Mouse (Mus musculus): Measurements from ENCODE around the gene Pus1.

The Pus1 gene

DNA sequence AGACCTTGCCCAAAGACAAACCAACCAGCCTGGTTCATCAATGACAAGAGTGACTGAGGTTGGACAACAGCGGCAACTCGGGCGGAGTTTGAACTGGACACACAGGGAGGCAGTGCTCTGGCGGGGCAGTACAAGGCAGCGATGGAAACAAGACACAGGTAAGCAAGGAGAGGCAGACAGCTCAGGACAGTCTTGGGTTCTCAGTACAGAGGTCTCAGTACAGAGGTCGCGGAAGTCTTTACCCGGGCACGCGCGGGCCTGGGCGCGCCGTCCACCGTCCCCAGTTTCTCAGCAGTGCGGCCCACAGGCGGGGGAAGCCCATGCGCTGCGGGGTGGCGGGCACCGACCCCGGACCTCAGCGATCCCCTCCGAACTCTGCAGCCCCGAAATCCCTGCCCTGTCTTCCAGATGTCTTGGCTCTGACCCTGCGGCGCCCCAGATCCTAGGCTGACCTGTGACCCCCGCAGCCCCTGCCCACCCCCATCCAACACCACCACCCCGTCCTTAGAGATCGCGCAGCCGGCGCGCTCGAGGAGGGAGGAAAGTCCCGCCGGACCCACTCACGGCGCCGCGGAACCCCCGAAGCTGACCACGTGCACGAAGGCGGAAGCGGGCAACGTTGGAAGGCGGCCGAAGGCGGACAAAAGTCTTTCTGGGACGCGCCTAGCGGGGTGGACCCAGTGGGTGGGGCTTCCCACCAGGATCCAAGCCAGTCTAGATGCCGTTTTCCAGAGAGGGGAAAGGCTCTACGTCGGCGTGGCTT is at the start of gene Pus1:
TSS of gene Pus1 (minus strand) at position 662 of the 763 bp plus-strand sequence.
- peak; percentile 94 for DNase-seq (ENCODE audit: low read depth, low spot score)

DNA sequence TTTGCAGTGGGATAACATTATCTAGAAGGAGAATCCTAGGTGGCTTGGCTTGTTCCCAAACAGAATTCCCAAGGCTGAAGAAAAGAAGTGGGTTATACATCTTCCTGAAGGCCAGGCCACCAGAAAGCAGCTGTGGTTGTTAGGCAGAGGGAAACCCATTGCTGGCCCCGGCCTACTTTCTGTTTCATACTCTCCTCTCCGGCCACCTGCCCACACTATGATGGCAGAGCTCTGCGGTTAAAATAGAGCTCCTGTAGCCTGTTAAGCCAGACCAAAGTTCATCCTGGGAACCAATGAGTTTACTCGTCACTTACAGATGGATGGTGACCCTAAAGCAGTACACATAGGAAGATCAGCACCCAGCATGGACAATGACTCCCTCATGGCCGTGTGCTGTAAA is 47.1 kb upstream of the Pus1 start:
- DNase-seq (ENCODE audit: low read depth, low spot score) = no peak

DNA sequence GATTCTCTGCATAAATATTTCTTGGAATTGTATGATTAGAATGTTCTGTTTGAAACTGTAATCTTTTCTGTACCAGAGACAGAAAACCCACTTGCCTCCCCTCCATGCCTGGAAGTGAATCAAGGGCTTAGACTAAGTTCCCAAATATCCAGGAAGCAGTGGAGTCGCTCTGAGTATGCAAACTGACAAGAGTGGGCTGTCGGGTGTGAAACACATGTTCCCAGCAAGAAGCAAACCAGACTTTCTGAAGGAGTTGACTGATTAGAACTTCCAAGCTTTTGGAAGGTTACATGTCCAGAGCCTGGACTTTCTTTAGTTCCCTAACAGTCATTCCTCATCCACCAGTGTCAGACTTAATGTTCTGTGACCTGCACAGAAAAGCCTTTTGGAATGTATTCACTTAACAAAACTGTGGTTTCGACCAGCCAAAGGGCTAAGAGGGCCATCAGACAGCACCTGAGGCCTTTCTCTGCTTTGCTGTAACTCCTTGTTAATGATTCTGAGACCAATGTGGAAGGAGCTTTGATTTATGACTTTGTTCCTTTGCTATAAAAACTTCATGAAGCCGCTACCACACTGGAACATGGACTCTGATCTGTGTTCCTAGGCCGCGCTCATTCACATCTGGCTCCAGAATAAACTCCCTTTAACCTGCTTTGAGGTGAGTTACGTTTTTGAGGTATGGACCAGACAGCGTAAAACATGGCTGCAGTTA is 46.5 kb upstream of the Pus1 start:
- no peak for DNase-seq (ENCODE audit: low read depth, low spot score)

DNA sequence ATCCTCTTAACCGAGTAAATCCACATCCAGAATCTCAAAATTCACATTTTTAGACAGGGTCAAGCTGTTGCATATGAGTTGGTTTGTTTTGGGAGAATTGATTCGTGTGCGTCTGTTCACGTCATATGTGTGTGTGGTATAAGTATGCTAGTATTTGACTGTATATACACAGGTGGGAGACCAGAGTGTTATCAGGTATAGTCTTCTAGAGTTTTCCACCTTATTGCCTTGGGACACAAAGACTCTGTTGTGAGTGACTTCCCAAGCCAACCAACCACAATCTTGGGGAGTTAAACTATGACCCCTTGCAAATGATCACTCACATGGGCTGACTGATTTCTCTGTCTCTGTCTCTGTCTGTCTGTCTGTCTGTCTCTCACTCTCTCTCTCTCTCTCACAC is 44.0 kb upstream of the Pus1 start:
- DNase-seq (ENCODE audit: low read depth, low spot score) = no peak

- peak; percentile 100 for DNase-seq (ENCODE audit: low read depth, low spot score)
These were observed 29.3 kb upstream of the Pus1 start, which contains the start of gene Ulk1 for GRCm38 (mm10) chr5:110809667-110810325. Gene Ulk1 (minus strand): TSS chr5:110810097.

- DNase-seq (ENCODE audit: low read depth, low spot score) = peak; percentile 86
These were observed 28.6 kb upstream of the Pus1 start for GRCm38 (mm10) chr5:110808821-110809666.

GRCm38 (mm10) chr5:110808061-110808631 is 27.7 kb upstream of the Pus1 start:
- DNase-seq (ENCODE audit: low read depth, low spot score) = peak; percentile 93

GRCm38 (mm10) chr5:110807453-110807852 is 27.0 kb upstream of the Pus1 start:
- no peak for DNase-seq (ENCODE audit: low read depth, low spot score)

- DNase-seq (ENCODE audit: low read depth, low spot score) = peak; percentile 81
These were observed 26.2 kb upstream of the Pus1 start for GRCm38 (mm10) chr5:110806676-110807075.

DNA sequence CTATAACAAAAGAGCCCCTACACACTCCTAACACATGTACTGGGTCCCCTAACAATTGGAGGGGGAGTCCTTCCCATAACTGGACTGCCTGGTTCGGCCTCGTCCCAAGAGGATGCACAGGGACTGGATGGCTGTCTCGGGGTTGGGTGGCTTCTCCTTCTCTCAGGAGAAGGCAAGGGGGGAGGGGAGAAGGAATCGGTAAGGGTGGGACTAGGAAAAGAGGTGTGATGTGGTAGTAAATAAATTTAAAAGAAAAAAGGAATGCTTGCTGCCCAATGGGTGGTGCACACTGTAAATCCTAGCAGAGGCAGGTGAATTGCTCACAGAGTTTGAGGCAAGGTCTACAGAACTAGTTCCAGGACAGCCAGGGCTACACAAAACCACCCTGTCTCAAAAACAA is 25.7 kb upstream of the Pus1 start:
- peak; percentile 93 for DNase-seq (ENCODE audit: low read depth, low spot score)

- peak; percentile 97 for DNase-seq (ENCODE audit: low read depth, low spot score)
These were observed 23.7 kb upstream of the Pus1 start for GRCm38 (mm10) chr5:110804012-110804743.

DNA sequence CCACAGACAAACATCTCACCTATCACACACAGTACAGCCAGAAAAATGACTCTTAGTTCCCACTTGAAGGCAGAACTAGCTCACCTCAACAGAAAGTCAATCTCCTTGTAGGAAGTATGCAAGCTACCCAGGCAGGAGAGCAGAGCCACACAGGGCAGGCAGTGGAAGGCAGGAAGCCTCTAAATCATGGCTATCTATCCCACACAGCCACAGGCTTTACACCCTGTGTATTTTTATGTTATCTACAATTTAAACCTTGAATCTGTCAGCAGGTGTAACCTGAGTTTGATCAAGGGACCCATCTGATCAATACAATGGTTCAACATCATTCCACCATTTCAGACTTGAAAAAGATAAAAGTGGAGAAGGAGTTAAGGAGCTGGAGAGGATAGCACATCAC is 22.4 kb upstream of the Pus1 start:
- DNase-seq (ENCODE audit: low read depth, low spot score) = no peak

DNA sequence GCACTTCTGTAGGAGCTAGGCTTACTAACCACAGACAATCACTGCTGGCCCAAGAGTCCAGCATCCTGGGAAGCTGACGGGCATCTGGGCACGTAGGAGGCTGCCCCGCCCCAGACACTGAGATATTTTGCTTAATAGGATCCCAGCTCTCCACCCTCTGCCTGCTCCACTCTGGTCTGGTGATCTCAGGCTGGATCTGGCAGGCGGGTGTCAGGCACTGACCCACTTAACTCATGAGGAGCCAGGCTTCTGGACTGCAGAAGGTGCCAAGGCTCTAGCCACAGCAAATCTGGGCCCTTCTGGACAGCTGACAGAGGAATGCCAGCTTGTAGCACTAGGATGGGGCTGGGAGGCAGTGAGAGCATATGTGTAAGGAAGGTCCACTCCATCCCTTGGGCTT is 21.7 kb upstream of the Pus1 start:
- DNase-seq (ENCODE audit: low read depth, low spot score) = no peak

GRCm38 (mm10) chr5:110801036-110801624 is 20.7 kb upstream of the Pus1 start:
- DNase-seq (ENCODE audit: low read depth, low spot score) = no peak

DNA sequence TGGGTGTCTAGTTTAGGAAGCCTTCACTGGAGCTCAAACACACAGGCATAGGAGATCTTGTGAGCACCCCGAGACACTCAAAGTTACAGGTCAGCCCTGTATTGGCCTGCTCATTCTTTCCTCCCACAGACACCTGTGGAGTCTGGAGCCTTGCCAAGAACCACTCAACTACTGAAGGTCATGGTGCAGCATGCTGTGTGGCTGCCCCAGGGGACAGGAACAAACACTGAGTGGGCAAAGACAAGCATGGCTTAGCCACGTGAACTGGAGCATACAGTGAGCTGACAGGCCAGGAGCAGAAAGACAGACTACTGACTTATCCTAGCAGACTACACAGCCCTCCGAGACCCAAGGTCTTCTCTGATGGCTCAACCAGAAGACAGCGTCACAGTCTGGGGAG is 17.2 kb upstream of the Pus1 start:
- DNase-seq (ENCODE audit: low read depth, low spot score) = peak; percentile 72

GRCm38 (mm10) chr5:110794363-110794762 is 13.9 kb upstream of the Pus1 start:
- DNase-seq (ENCODE audit: low read depth, low spot score) = no peak

DNA sequence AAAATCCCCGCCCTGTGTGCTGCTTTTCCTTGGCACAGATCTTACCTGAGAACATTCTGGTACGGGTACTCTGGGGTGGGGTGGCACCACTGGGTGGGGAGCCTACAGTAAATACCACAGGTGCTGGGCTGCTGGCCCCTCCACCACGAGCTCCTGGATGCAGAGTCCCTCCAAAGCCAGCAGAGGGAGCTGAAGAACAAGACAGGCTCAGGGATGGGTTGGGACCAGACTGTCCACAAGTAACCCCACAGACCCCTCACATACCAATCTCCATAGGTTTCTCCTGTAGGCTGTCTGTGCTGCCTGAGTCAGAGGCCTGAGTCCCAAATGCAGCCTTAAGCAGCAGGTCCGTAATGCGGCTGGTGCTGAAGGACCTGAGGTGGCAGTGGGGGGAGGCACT is 8.2 kb upstream of the Pus1 start:
- DNase-seq (ENCODE audit: low read depth, low spot score) = peak; percentile 81

DNA sequence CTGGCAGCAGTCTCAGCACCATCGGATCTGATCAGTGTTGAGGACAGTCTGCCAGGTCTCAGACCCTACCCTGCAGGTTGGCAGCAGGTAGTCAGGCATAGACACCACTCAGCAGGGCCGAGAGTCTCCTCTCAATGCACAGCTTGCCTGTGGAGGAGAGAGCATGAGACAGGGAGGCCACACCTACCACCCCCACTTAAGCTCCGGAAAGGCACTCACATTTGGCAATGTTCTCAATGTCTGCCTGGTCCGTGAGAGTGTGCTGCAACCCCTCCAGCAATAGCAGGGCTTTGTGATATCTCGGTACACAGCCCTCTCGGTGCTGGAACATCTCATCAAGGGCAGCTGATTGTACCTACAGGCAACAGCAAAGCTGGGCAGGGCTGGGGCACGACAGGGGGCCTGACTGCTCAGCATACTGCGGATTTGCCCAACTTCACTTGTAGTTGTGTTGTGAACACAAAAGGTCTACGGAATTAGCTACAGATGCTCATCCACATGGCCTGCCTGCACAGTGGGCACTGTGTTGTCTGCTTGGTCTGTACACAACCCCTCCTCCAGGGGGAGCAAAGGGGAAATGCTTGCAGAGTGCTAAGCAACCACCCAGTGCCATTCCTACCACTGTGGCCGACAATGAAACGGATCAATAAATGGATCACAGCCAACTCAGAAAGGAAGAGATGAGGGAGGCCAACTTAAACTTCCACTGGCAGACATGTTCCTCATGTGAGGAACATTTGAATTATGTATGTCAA is 5.8 kb upstream of the Pus1 start:
- peak; percentile 66 for DNase-seq (ENCODE audit: low read depth, low spot score)

DNA sequence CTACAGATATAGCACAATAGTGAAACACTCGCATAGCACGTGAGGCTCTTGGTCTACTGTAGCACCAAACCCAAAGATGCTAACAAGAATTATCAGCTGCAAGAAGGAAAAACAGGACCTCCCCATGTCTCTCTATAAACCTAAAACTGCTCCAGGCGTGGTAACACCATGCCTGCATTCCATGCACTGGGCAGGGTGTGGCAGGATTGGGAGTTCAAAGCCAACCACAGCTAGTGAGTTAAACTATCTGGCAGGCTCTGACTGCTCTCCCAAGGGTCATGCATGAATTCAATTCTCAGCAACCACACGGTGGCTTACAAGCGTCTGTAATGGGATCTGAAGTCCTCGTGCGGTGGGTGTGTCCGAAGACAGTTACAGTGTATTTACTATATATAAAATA is 2.7 kb upstream of the Pus1 start:
- DNase-seq (ENCODE audit: low read depth, low spot score) = peak; percentile 63
